Mouse (Mus musculus) intestine, embryonic 14.5 days (tissue): ENCODE measurements around the gene Wfdc2. TPM values are rescaled to one million over a fixed set of nuclear protein-coding genes. Genes with fewer than 3 reads are reported as not detected.
A peak's percentile ranks its signal among the peaks of the same experiment; 100 is the strongest.

Experiments used
- ATAC-seq: fragments of 200-750 bp; cut with Nextera tagmentation; replicated peaks from 2 replicates; pipeline ENCODE4 v1.8.0; 2017; ENCODE audit warnings: low read depth, moderate number of reproducible peaks, moderate TSS enrichment, moderate library complexity; ENCODE audit not compliant: low FRiP score, low TSS enrichment
- DNase-seq: peaks from one replicate; pipeline ENCODE4 v3.0.0-alpha.2; 2018; ENCODE audit warnings: low spot score
- H3K27ac ChIP-seq: fragments of 300-500 bp; sonication (generic); 2 replicates; pipeline ENCODE4 v1.5.1; 2014; ENCODE audit warnings: low read depth, mild to moderate bottlenecking, control low read depth
- H3K27me3 ChIP-seq: fragments of 300-500 bp; sonication (generic); replicated peaks from 2 replicates; pipeline ENCODE4 v1.6.1; 2014; ENCODE audit warnings: low read length, control low read depth; ENCODE audit not compliant: control insufficient read depth, insufficient read depth
- H3K36me3 ChIP-seq: fragments of 300-500 bp; sonication (generic); 2 replicates; pipeline ENCODE4 v1.6.1; 2014; ENCODE audit warnings: low read length, control low read depth; ENCODE audit not compliant: control insufficient read depth, insufficient read depth
- H3K4me1 ChIP-seq: fragments of 300-500 bp; sonication (generic); replicated peaks from 2 replicates; pipeline ENCODE4 v1.6.1; 2014; ENCODE audit warnings: low read length, control low read depth, mixed read lengths; ENCODE audit not compliant: control insufficient read depth, insufficient read depth
- H3K4me2 ChIP-seq: fragments of 300-500 bp; sonication (generic); 2 replicates; pipeline ENCODE4 v1.6.1; 2014; ENCODE audit warnings: low read length
- H3K4me3 ChIP-seq: fragments of 300-500 bp; sonication (generic); 2 replicates; pipeline ENCODE4 v1.5.1; 2014; ENCODE audit warnings: low read depth, low read length, control low read depth, mixed read lengths
- H3K9ac ChIP-seq: fragments of 300-500 bp; sonication (generic); 2 replicates; pipeline ENCODE4 v1.6.1; 2014; ENCODE audit warnings: mild to moderate bottlenecking, low read length
- H3K9me3 ChIP-seq: fragments of 300-500 bp; sonication (generic); 2 replicates; pipeline ENCODE4 v1.6.1; 2016; ENCODE audit warnings: low read length, control low read depth; ENCODE audit not compliant: control insufficient read depth
- WGBS: fragments of 180-500 bp; shearing (Covaris S2); extraction: QIAGEN DNeasy Blood & Tissue Kit; methylation state at CpG from one replicate; pipeline ENCODE4 v1.1.7; 2014; 5-methylcytosine and 5-hydroxymethylcytosine counted together
- polyA plus RNA-seq: library from polyadenylated mRNA; unstranded; fragments of >200 nt; fragmentation: Nextera tagmentation; extraction: Ambion mirVana; gene quantifications from 2 replicates; pipeline ENCODE4 v1.2.1, GENCODE M21; 2014

The Wfdc2 gene
- polyA plus RNA-seq, 1 experiment from 2014 or later, result 79.5 TPM

GRCm38 (mm10) chr2:164551502-164551901 is 10.7 kb upstream of the Wfdc2 start:
- Histone ChIP-seq H3K36me3 (no peaks in the 10 kb centered on the region), H3K4me1 (no peaks in the 10 kb centered on the region), H3K9ac (no peak overlapping the region), H3K9me3 (no peaks in the 10 kb centered on the region), H3K4me3 (no peak overlapping the region), H3K27me3 (no peaks in the 10 kb centered on the region), H3K4me2 (no peak overlapping the region), H3K27ac (no peak overlapping the region)
- DNase-seq (no peak), ATAC-seq (no peak)
- WGBS, result 88% methylated on average over 9 of the region's 9 CpGs

- no peak for ATAC-seq
- Histone ChIP-seq H3K9me3 (no peaks in the 10 kb centered on the region), H3K27me3 (no peaks in the 10 kb centered on the region), H3K4me3 (no peak overlapping the region), H3K4me2 (no peak overlapping the region), H3K27ac (no peak overlapping the region), H3K4me1 (peaks cover 12% of the 10 kb centered on the region), H3K36me3 (no peaks in the 10 kb centered on the region), H3K9ac (no peak overlapping the region)
- no peak for DNase-seq
- 75% methylated on average over 8 of the region's 8 CpGs for WGBS
Observed at GRCm38 (mm10) chr2:164558426-164558825, 3.8 kb upstream of the Wfdc2 start.

- peaks cover 15% of the 10 kb centered on the region for H3K4me1 ChIP-seq
- no peaks in the 10 kb centered on the region for H3K27me3 ChIP-seq
- H3K4me2 ChIP-seq, result no peak overlapping the region; the same call in 1 of the 2 replicates
- no peaks in the 10 kb centered on the region for H3K36me3 ChIP-seq
- no peak overlapping the region for H3K4me3 ChIP-seq
- no peak overlapping the region for H3K9ac ChIP-seq
- DNase-seq (peak; percentile 66), ATAC-seq (0 out of 2 replicates have a peak, but pooled peaks have one; percentile 44)
- WGBS, result 31% methylated on average over 16 of the region's 16 CpGs
- H3K27ac ChIP-seq, result no peak overlapping the region
- H3K9me3 ChIP-seq, result no peaks in the 10 kb centered on the region
Observed at GRCm38 (mm10) chr2:164558991-164559645, 3.1 kb upstream of the Wfdc2 start.

GRCm38 (mm10) chr2:164560106-164560505 is 2.1 kb upstream of the Wfdc2 start:
- no peaks in the 10 kb centered on the region for H3K9me3 ChIP-seq
- ATAC-seq (no peak), DNase-seq (no peak)
- no peak overlapping the region for H3K9ac ChIP-seq
- H3K36me3 ChIP-seq, result no peaks in the 10 kb centered on the region
- WGBS, result 83% methylated on average over 8 of the region's 8 CpGs
- H3K27ac ChIP-seq, result no peak overlapping the region
- H3K4me1 ChIP-seq, result peaks cover 15% of the 10 kb centered on the region
- H3K4me3 ChIP-seq, result no peak overlapping the region
- H3K27me3 ChIP-seq, result no peaks in the 10 kb centered on the region
- no peak overlapping the region for H3K4me2 ChIP-seq

- Histone ChIP-seq H3K9me3 (0 out of 2 replicates have a peak, but pooled peaks cover 3% of the 10 kb centered on the region), H3K27me3 (no peaks in the 10 kb centered on the region), H3K4me3 (peak overlapping the region; percentile 47), H3K27ac (peak overlapping the region; percentile 27; the same call in 1 of the 2 replicates), H3K36me3 (0 out of 2 replicates have a peak, but pooled peaks cover 5% of the 10 kb centered on the region), H3K4me2 (peak overlapping the region; percentile 93), H3K4me1 (peaks cover 15% of the 10 kb centered on the region), H3K9ac (peak overlapping the region; percentile 59)
- peak; percentile 56 for ATAC-seq
- 2% methylated on average over 32 of the region's 32 CpGs for WGBS
- peak; percentile 81 for DNase-seq
Observed at GRCm38 (mm10) chr2:164563339-164564038, 1.3 kb downstream of the Wfdc2 start.

GRCm38 (mm10) chr2:164564346-164564745 is 2.1 kb downstream of the Wfdc2 start:
- 72% methylated on average over 5 of the region's 5 CpGs for WGBS
- Histone ChIP-seq H3K9me3 (0 out of 2 replicates have a peak, but pooled peaks cover 3% of the 10 kb centered on the region), H3K27ac (no peak overlapping the region), H3K4me3 (no peak overlapping the region), H3K27me3 (no peaks in the 10 kb centered on the region), H3K36me3 (0 out of 2 replicates have a peak, but pooled peaks cover 5% of the 10 kb centered on the region), H3K4me1 (peaks cover 8% of the 10 kb centered on the region), H3K4me2 (peak overlapping the region; percentile 93), H3K9ac (peak overlapping the region; percentile 59; the same call in 1 of the 2 replicates)
- ATAC-seq (no peak), DNase-seq (no peak)

GRCm38 (mm10) chr2:164566997-164567396 is 4.8 kb downstream of the Wfdc2 start:
- H3K4me2 ChIP-seq, result no peak overlapping the region
- WGBS, result 86% methylated on average over 2 of the region's 2 CpGs
- ATAC-seq (no peak), DNase-seq (no peak)
- no peak overlapping the region for H3K4me3 ChIP-seq
- H3K9me3 ChIP-seq, result 0 out of 2 replicates have a peak, but pooled peaks cover 3% of the 10 kb centered on the region
- no peak overlapping the region for H3K9ac ChIP-seq
- H3K36me3 ChIP-seq, result 0 out of 2 replicates have a peak, but pooled peaks cover 5% of the 10 kb centered on the region
- no peaks in the 10 kb centered on the region for H3K27me3 ChIP-seq
- H3K27ac ChIP-seq, result no peak overlapping the region
- peaks cover 7% of the 10 kb centered on the region; the same call in 1 of the 2 replicates for H3K4me1 ChIP-seq

- H3K4me1 ChIP-seq, result peaks cover 7% of the 10 kb centered on the region; the same call in 1 of the 2 replicates
- WGBS, result 79% methylated on average over 5 of the region's 5 CpGs
- H3K4me2 ChIP-seq, result no peak overlapping the region
- no peak overlapping the region for H3K27ac ChIP-seq
- no peak overlapping the region for H3K9ac ChIP-seq
- H3K9me3 ChIP-seq, result 0 out of 2 replicates have a peak, but pooled peaks cover 3% of the 10 kb centered on the region
- ATAC-seq (no peak), DNase-seq (no peak)
- H3K36me3 ChIP-seq, result 0 out of 2 replicates have a peak, but pooled peaks cover 5% of the 10 kb centered on the region
- no peaks in the 10 kb centered on the region for H3K27me3 ChIP-seq
- no peak overlapping the region for H3K4me3 ChIP-seq
Observed at GRCm38 (mm10) chr2:164567460-164567859, 5.2 kb downstream of the Wfdc2 start.
